Mouse (Mus musculus) MEL (cell line): ENCODE data around the gene Hck.

ENCODE experiments used
- CTCF ChIP-seq, 3 experiments: IDR thresholded peaks in 2 of 3; conservative IDR thresholded peaks in 1 of 3; 2 replicates each; pipeline ENCODE4 v1.5.1; 2011 to 2012; ENCODE audit warnings: low read length in 3 of 3, low read depth in 2 of 3, mild to moderate bottlenecking in 2 of 3, improper control_type of control experiment in 1 of 3, inconsistent platforms in 1 of 3, mixed read lengths in 1 of 3, moderate library complexity in 1 of 3; ENCODE audit not compliant: control insufficient read depth in 1 of 3, insufficient read depth in 1 of 3, poor library complexity in 1 of 3, severe bottlenecking in 1 of 3
- EP300 ChIP-seq, 2 experiments: IDR thresholded peaks; 2 replicates each; pipeline ENCODE4 v1.6.1; 2011; ENCODE audit warnings: improper control_type of control experiment in 2 of 2, low read length in 2 of 2, low read depth in 1 of 2, mild to moderate bottlenecking in 1 of 2
- JUND ChIP-seq: IDR thresholded peaks from 2 replicates; pipeline ENCODE4 v1.6.1; 2011; ENCODE audit warnings: low read depth, mild to moderate bottlenecking, improper control_type of control experiment, low read length
- MYB ChIP-seq: IDR thresholded peaks from 2 replicates; pipeline ENCODE4 v1.6.1; 2011; ENCODE audit warnings: mild to moderate bottlenecking, low read depth, low read length, improper control_type of control experiment
- TCF12 ChIP-seq: IDR thresholded peaks from 2 replicates; pipeline ENCODE4 v1.6.1; 2014; ENCODE audit warnings: low read depth, mild to moderate bottlenecking, inconsistent platforms, low read length, improper control_type of control experiment, moderate library complexity
- UBTF ChIP-seq: IDR thresholded peaks from 2 replicates; pipeline ENCODE4 v1.6.1; 2012; ENCODE audit warnings: low read depth, mild to moderate bottlenecking, inconsistent platforms, low read length, improper control_type of control experiment, moderate library complexity, borderline replicate concordance; ENCODE audit not compliant: insufficient read depth
- ZC3H11A ChIP-seq: IDR thresholded peaks from 2 replicates; pipeline ENCODE4 v1.6.1; 2012; ENCODE audit warnings: low read depth, mild to moderate bottlenecking, inconsistent platforms, low read length, improper control_type of control experiment

- TF ChIP-seq JUND (no peak), CTCF (IDR thresholded peaks at IDR 0.05 in 2 of 3, conservative IDR thresholded peaks at IDR 0.05 in 1 of 3; ENCODE audit: control insufficient read depth in 1 of 3, insufficient read depth in 1 of 3, low read depth in 2 of 3, low read length in 3 of 3, poor library complexity in 1 of 3, severe bottlenecking in 1 of 3) (no peak), ZC3H11A (no peak), UBTF (no peak), EP300 (IDR thresholded peaks at IDR 0.05; ENCODE audit: low read depth in 1 of 2, low read length in 2 of 2) (no peak), MYB (no peak), TCF12 (no peak)
Observed at GRCm38 (mm10) chr2:153167136-153167535, 58.9 kb downstream of the Hck start.
